Comparison of ENCODE assay signal across 15 mouse cellular contexts in genomic region chr2:68957831-68958230, GRCm38 (mm10).
DNase-seq lines count a peak whose midpoint lies in the region; ATAC-seq and TF ChIP-seq lines count a peak whose summit lies in the region.
"Had no signal": no experiment of that assay in that cellular context is flagged by ENCODE, and none has a peak within 500 bp of the region (broad histone marks: within the 10 kb centered on the region; RNA-seq: fewer than 3 reads in every experiment).

No protein-coding gene starts in this region.

- H3K36me3 ChIP-seq in hindbrain, postnatal 0 days (ENCODE audit: insufficient read depth, low read length) = no peaks in the 10 kb centered on the region
- no peaks in the 10 kb centered on the region for H3K36me3 ChIP-seq in hindbrain, embryonic 12.5 days
- H3K36me3 ChIP-seq: embryonic facial prominence, embryonic 15.5 days; limb, embryonic 12.5 days had no signal

- TF ChIP-seq CTCF in hindbrain, postnatal 0 days (IDR thresholded peaks at IDR 0.05; ENCODE audit: low read depth) = no peak

- DNase-seq in hindbrain, postnatal 0 days (ENCODE audit: low spot score) = peak; percentile 24
- peak; percentile 58 for DNase-seq in cerebellum, adult 11-12 months
- peak; percentile 25 to 26 for DNase-seq in cerebellum, postnatal 10 days
- DNase-seq in thymus, postnatal 0 days (ENCODE audit: low spot score) = peak; percentile 67
- DNase-seq in kidney, postnatal 36 days = no peak
- DNase-seq: adrenal gland, postnatal 10 days; layer of hippocampus, postnatal 36 days; liver, postnatal 0 days had no signal

- no peak overlapping the region for H3K9ac ChIP-seq in hindbrain, postnatal 0 days (replicated peaks; ENCODE audit: low read length)
- no peak overlapping the region for H3K9ac ChIP-seq in hindbrain, embryonic 12.5 days
- H3K9ac ChIP-seq: embryonic facial prominence, embryonic 15.5 days; limb, embryonic 12.5 days; liver, postnatal 0 days had no signal

- H3K9me3 ChIP-seq in hindbrain, postnatal 0 days (ENCODE audit: low read length) = no peaks in the 10 kb centered on the region
- H3K9me3 ChIP-seq in hindbrain, embryonic 12.5 days (replicated peaks) = no peaks in the 10 kb centered on the region
- H3K9me3 ChIP-seq: embryonic facial prominence, embryonic 15.5 days; limb, embryonic 12.5 days had no signal

- 0 out of 2 replicates have a peak, but pooled peaks cover 5% of the 10 kb centered on the region for H3K4me1 ChIP-seq in hindbrain, postnatal 0 days (ENCODE audit: insufficient read depth, low read length)
- H3K4me1 ChIP-seq in hindbrain, embryonic 12.5 days = 0 out of 2 replicates have a peak, but pooled peaks cover 7% of the 10 kb centered on the region

- H3K27ac ChIP-seq in hindbrain, postnatal 0 days = peak overlapping the region; percentile 32; the same call in 1 of the 2 replicates
- no peak overlapping the region for H3K27ac ChIP-seq in hindbrain, embryonic 12.5 days
- H3K27ac ChIP-seq: embryonic facial prominence, embryonic 15.5 days; kidney, postnatal 0 days; limb, embryonic 12.5 days; stomach, postnatal 0 days had no signal

- ATAC-seq in hindbrain, postnatal 0 days = peak; percentile 72
- no peak for ATAC-seq in hindbrain, embryonic 12.5 days (ENCODE audit: low FRiP score)
- ATAC-seq in erythroblast, adult 5-6 weeks (replicated peaks; ENCODE audit: low FRiP score, poor library complexity, severe bottlenecking) = no peak
- ATAC-seq: liver, postnatal 0 days had no signal

- no peaks in the 10 kb centered on the region for H3K27me3 ChIP-seq in hindbrain, postnatal 0 days (ENCODE audit: insufficient read depth, low read length)
- H3K27me3 ChIP-seq in hindbrain, embryonic 12.5 days = no peaks in the 10 kb centered on the region
- H3K27me3 ChIP-seq: embryonic facial prominence, embryonic 15.5 days had no signal

- 62% methylated on average over 7 of the region's 7 CpGs for WGBS in hindbrain, postnatal 0 days
- 72% methylated on average over 7 of the region's 7 CpGs for WGBS in hindbrain, embryonic 12.5 days

- H3K4me3 ChIP-seq in hindbrain, postnatal 0 days (ENCODE audit: low read length) = no peak overlapping the region
- no peak overlapping the region for H3K4me3 ChIP-seq in hindbrain, embryonic 12.5 days
- H3K4me3 ChIP-seq: embryonic facial prominence, embryonic 15.5 days; limb, embryonic 12.5 days had no signal

- no peak overlapping the region for H3K4me2 ChIP-seq in hindbrain, postnatal 0 days (ENCODE audit: low read depth, low read length)
- H3K4me2 ChIP-seq in hindbrain, embryonic 12.5 days (replicated peaks) = no peak overlapping the region
- H3K4me2 ChIP-seq: embryonic facial prominence, embryonic 15.5 days; heart, embryonic 11.5 days; limb, embryonic 12.5 days had no signal

Comparison
In these comparisons a context has a peak if more than half of its experiments do, and no peak if none do; other contexts are left out.
1. DNase-seq: peak in hindbrain, postnatal 0 days (single experiment), cerebellum, adult 11-12 months (single experiment), cerebellum, postnatal 10 days (2 of 2) and thymus, postnatal 0 days (single experiment); none in kidney, postnatal 36 days (0 of 2).